Mouse (Mus musculus): ENCODE data around the gene Laptm5. TPM values are rescaled to one million over a fixed set of nuclear protein-coding genes. Genes with fewer than 3 reads are reported as not detected.

Laptm5 gene
- polyA plus RNA-seq, 1 experiment from 2014 or later = 81.0 TPM

DNA sequence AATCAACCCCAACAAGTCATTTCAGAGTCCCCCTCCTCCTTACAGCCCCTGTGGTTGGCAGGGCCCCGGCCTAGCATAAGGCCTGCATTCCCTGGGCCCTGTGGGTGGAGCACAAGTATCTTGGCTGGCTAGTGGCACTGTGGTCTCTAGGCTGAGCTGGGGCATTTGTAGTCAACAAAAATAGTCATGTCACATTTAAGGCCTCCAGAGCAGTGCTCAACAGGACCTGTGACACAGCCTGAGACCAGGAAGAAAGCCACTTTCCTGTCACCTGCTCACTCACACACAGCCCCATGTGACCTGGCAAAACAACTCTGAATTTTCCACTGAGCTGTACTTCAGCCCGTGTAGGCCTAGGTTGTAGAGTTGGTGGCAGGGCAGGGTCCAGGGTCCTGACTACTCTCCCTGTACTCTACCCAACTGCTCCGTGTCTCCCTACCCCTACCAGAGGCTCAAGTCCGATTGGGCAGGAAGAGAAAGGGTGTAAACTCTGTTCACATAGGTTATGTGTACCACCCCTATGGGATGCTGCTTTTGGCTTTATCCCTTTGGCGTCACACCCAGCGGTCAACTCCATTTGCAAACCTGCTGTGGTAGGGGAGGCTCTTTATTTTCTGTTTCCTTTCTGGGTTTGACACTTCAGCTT lies 13.0 kb upstream of the Laptm5 start:
- WGBS (ENCODE audit: insufficient replicate concordance) = 48% methylated on average over 6 of the region's 6 CpGs

DNA sequence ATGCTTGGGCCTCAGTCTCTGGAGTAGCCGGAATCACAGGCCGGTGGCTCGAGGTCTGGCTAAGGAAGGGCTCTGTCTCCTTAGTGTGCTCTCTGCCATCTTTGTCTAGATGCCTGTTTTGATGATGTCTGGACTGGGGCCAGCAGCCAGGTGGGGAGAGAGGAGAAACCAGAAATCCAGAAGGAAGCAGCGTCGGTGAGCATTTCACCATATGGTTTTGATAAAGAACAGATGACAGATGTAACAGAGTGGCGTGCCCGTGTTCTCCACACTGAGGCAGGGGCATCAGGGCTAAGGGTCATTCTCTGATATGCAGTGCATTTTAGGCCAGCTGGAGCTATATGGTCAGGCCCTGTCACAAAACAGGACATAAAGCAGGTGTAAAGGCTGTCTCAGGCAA lies 12.2 kb upstream of the Laptm5 start:
- H3K4me1 ChIP-seq (replicated peaks) = peaks cover 11% of the 10 kb centered on the region
- H3K4me2 ChIP-seq = no peak overlapping the region
- H3K27ac ChIP-seq (replicated peaks) = no peak overlapping the region
- H3K9me3 ChIP-seq (replicated peaks) = no peaks in the 10 kb centered on the region
- no peak overlapping the region for H3K4me3 ChIP-seq (replicated peaks)
- ATAC-seq (ENCODE audit: insufficient read depth) = no peak
- no peaks in the 10 kb centered on the region for H3K36me3 ChIP-seq (replicated peaks)
- H3K9ac ChIP-seq = no peak overlapping the region
- WGBS (ENCODE audit: insufficient replicate concordance) = 55% methylated on average over 7 of the region's 7 CpGs
- H3K27me3 ChIP-seq = no peaks in the 10 kb centered on the region

More for the DNA sequence above, 13.0 kb upstream of the Laptm5 start:
- no peaks in the 10 kb centered on the region for H3K36me3 ChIP-seq (replicated peaks)
- H3K9ac ChIP-seq = no peak overlapping the region
- peaks cover 11% of the 10 kb centered on the region for H3K4me1 ChIP-seq (replicated peaks)
- H3K27me3 ChIP-seq = no peaks in the 10 kb centered on the region
- H3K4me2 ChIP-seq = no peak overlapping the region
- no peaks in the 10 kb centered on the region for H3K9me3 ChIP-seq (replicated peaks)
- no peak overlapping the region for H3K27ac ChIP-seq (replicated peaks)
- ATAC-seq (ENCODE audit: insufficient read depth) = no peak
- H3K4me3 ChIP-seq (replicated peaks) = no peak overlapping the region

DNA sequence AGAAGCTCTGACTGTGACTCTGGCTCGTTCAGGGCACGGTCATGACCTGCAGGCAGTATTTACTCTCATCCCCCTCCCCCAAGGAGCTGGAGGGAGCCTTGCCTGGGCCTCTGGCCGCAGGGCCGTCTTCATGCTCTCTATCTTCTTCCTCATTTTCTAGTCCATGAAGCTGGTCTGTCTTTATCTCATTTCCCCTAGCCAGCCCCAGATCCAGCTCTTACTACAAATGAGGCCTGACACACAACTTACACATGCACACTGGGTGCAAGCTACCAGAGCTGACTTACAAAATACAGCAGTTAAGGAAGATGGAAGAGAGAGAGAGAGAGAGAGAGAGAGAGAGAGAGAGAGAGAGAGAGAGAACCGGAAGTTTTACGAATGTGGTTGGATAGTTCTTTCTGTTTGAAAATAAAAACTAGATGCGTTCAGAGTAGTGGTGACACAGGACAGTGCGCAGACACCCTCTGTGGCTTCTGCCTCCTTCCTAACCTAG lies 10.6 kb upstream of the Laptm5 start:
- peak overlapping the region; percentile 51 for H3K27ac ChIP-seq (replicated peaks)
- H3K9ac ChIP-seq = no peak overlapping the region
- peak; percentile 55; the same call in 1 of the 2 replicates for ATAC-seq (ENCODE audit: insufficient read depth)
- no peaks in the 10 kb centered on the region for H3K36me3 ChIP-seq (replicated peaks)
- H3K4me3 ChIP-seq (replicated peaks) = no peak overlapping the region
- H3K4me2 ChIP-seq = no peak overlapping the region
- H3K9me3 ChIP-seq (replicated peaks) = no peaks in the 10 kb centered on the region
- WGBS (ENCODE audit: insufficient replicate concordance) = 7% methylated on average over 8 of the region's 8 CpGs
- peaks cover 11% of the 10 kb centered on the region for H3K4me1 ChIP-seq (replicated peaks)
- no peaks in the 10 kb centered on the region for H3K27me3 ChIP-seq

DNA sequence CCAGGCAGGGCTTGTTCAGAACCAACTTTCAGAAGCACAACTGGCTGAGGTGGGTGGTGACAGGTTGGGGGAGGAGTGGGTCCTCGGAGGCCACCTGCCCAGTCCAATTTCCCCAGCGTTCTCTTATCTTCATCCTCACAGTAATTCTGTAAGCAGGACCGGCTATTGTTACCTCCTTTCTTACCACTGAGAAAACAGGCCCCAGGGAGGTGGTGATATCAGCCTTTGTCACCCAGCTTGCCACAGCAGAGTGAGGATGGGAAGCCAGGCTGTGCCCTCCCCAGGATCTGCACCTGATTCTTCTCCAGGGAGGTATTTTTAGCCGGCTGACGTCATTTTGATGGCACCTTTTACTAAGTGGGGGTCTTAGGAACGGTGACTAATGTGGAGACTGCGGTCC lies 7.9 kb upstream of the Laptm5 start:
- peaks cover 23% of the 10 kb centered on the region for H3K4me1 ChIP-seq (replicated peaks)

DNA sequence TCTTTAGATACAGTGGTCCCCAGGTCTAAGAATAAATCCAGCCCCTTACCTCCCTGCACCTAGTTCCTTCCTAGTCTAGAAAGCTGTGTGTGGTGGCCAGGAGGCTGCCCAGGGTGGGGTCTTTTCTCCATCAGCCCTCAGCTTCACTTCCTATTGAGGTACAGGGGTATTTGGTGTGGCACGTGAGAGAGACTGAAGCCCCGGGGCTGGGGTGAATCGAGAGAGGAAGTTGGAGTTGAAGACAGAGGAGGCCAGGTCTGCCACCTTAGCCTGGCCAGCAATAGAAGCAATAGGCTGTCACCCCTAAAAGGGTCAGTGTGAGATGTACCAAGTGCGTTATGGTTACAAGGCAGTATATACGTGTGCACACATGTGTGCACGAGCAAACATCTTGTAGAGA lies 7.0 kb upstream of the Laptm5 start:
- no peak overlapping the region for H3K9ac ChIP-seq
- H3K36me3 ChIP-seq (replicated peaks) = no peaks in the 10 kb centered on the region
- no peaks in the 10 kb centered on the region for H3K9me3 ChIP-seq (replicated peaks)
- no peak overlapping the region for H3K4me2 ChIP-seq
- no peak overlapping the region for H3K4me3 ChIP-seq (replicated peaks)
- no peak for ATAC-seq (ENCODE audit: insufficient read depth)
- WGBS (ENCODE audit: insufficient replicate concordance) = 45% methylated on average over 6 of the region's 6 CpGs
- H3K27me3 ChIP-seq = no peaks in the 10 kb centered on the region
- peaks cover 32% of the 10 kb centered on the region for H3K4me1 ChIP-seq (replicated peaks)
- no peak overlapping the region for H3K27ac ChIP-seq (replicated peaks)

More for the DNA sequence above, 7.9 kb upstream of the Laptm5 start:
- no peak overlapping the region for H3K4me3 ChIP-seq (replicated peaks)
- no peaks in the 10 kb centered on the region for H3K9me3 ChIP-seq (replicated peaks)
- WGBS (ENCODE audit: insufficient replicate concordance) = 38% methylated on average over 7 of the region's 7 CpGs
- H3K27me3 ChIP-seq = no peaks in the 10 kb centered on the region
- H3K27ac ChIP-seq (replicated peaks) = no peak overlapping the region
- H3K9ac ChIP-seq = no peak overlapping the region
- no peaks in the 10 kb centered on the region for H3K36me3 ChIP-seq (replicated peaks)
- H3K4me2 ChIP-seq = no peak overlapping the region
- ATAC-seq (ENCODE audit: insufficient read depth) = no peak

DNA sequence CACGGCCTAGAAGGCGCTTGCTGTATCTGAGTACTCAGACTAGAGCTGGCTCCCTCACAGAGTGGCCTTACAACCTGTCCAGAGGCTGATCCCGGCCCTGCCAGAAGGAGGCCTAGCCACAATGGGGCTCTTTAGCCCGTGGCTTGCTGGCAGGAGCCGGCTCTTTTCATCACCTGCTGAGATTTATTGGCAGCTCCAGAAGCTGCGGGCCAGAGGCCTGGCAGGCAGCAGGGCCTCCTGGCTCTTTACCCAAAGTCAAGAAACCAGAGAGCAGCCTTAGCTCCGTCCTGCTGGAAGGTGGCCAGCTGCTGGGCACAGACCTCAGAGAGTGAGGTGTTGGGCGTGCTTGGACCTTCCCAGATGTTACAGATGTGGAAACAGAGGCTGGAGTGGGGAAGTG lies 6.6 kb upstream of the Laptm5 start:
- no peak overlapping the region for H3K4me2 ChIP-seq
- ATAC-seq (ENCODE audit: insufficient read depth) = no peak

DNA sequence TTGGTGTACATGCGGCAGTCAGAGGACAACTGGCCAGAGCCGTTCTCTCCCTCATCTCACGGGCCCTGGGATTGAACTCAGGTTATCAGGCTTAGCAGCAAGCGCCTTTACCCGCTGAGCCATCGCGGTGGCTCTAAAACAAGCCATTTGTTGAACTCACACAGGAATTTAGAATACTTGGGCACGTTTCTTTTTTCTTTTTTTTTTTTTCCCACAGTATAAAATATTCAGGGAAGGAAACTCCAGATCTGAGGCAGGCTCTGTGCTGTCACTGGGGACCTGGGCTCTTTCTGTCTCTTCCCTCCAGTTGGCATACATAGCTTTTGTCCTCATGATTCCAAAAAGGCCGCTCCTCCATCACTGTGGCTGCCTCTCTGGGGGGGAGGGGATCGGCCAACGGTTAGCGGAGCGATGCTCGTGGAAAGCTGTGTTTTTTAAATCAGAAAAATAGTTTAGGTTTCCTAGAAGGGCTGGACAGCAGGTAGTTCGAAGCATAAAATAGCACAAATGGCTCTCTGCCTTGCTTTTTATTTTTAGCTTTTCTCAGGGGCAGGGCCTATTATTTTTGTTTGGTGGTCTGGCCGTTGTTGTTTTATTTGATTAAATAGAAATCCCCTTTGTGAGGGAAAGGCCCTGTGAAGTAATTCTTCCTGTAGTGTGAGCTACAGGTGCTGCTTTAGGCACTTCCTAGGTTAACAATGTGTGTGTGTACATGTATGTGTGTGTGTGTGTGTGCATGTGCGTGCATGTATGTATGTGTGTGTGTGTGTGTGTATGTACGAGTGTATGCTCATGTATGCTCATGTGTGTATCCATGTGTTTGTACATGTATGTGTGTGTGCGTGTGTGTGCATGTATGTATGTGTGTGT lies 5.5 kb upstream of the Laptm5 start:
- no peak for ATAC-seq (ENCODE audit: insufficient read depth)
- Histone ChIP-seq H3K4me1 (replicated peaks) (peaks cover 30% of the 10 kb centered on the region), H3K27ac (replicated peaks) (no peak overlapping the region), H3K27me3 (no peaks in the 10 kb centered on the region), H3K4me2 (no peak overlapping the region), H3K4me3 (replicated peaks) (no peak overlapping the region), H3K36me3 (replicated peaks) (no peaks in the 10 kb centered on the region), H3K9me3 (replicated peaks) (no peaks in the 10 kb centered on the region), H3K9ac (no peak overlapping the region)
- 76% methylated on average over 19 of the region's 19 CpGs for WGBS (ENCODE audit: insufficient replicate concordance)

More for the DNA sequence above, 6.6 kb upstream of the Laptm5 start:
- 58% methylated on average over 8 of the region's 8 CpGs for WGBS (ENCODE audit: insufficient replicate concordance)
- no peak overlapping the region for H3K9ac ChIP-seq
- H3K27me3 ChIP-seq = no peaks in the 10 kb centered on the region
- no peak overlapping the region for H3K27ac ChIP-seq (replicated peaks)
- H3K36me3 ChIP-seq (replicated peaks) = no peaks in the 10 kb centered on the region
- H3K4me3 ChIP-seq (replicated peaks) = no peak overlapping the region
- H3K9me3 ChIP-seq (replicated peaks) = no peaks in the 10 kb centered on the region
- H3K4me1 ChIP-seq (replicated peaks) = peaks cover 35% of the 10 kb centered on the region

DNA sequence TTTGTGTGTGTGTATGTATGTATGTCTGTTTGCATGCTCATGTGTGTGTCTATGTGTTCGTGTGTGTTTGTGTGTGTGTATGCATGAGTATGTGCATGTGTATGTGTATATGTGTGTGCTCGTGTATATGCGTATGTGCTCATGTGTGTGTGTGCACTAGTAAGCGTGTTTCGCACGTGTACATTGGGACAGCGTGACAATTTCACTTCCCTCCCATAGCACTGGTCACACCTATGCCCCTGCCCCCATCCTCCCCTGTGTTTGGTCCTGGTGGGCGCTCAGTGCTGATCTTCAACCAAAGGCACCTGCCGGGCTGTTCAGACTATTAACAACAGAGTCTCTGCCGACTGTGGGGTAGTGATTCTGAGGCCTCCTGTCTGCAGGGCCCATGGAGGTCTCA lies 4.8 kb upstream of the Laptm5 start:
- no peaks in the 10 kb centered on the region for H3K9me3 ChIP-seq (replicated peaks)
- WGBS (ENCODE audit: insufficient replicate concordance) = 74% methylated on average over 10 of the region's 10 CpGs
- H3K4me2 ChIP-seq = no peak overlapping the region
- H3K9ac ChIP-seq = no peak overlapping the region
- no peak overlapping the region for H3K27ac ChIP-seq (replicated peaks)
- peaks cover 27% of the 10 kb centered on the region for H3K4me1 ChIP-seq (replicated peaks)
- no peak overlapping the region for H3K4me3 ChIP-seq (replicated peaks)
- no peak for ATAC-seq (ENCODE audit: insufficient read depth)
- H3K36me3 ChIP-seq (replicated peaks) = no peaks in the 10 kb centered on the region
- no peaks in the 10 kb centered on the region for H3K27me3 ChIP-seq

DNA sequence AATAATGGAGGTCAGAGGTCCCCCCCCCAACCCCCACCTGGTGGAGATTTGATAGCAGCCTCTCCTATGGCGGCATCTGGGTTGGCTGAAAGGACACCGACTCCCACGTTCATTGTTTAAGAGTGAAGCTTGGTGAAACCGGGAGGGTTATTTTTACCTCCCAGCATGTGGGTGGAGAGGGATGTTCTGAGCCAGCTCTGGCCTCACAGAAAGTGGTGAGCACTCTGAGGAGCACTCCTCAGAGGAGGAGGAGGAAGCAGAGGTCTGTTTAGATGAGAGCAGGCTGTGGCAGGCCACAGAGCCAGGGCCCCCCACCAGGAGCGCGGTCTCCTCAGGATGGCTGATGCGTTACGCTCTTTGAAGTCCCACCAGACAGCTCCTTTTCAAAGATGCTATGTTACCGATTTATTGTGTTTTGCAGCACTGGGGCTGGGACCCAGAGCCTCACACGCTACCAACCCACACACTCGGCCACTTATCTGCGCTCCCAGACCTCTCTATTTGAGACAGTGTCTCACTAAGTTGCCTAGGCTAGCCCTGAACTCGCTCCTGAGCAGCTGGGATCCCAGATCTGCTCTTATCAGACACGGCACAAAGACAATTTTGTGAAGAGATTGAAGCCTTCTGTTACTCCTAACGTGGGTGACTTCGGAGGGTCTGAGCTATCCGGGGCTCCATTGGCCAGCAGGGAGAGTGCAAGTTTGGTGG lies 3.6 kb upstream of the Laptm5 start:
- H3K9ac ChIP-seq = no peak overlapping the region
- H3K36me3 ChIP-seq (replicated peaks) = no peaks in the 10 kb centered on the region
- 26% methylated on average over 17 of the region's 17 CpGs for WGBS (ENCODE audit: insufficient replicate concordance)
- H3K27ac ChIP-seq (replicated peaks) = no peak overlapping the region
- peaks cover 27% of the 10 kb centered on the region for H3K4me1 ChIP-seq (replicated peaks)
- no peaks in the 10 kb centered on the region for H3K27me3 ChIP-seq
- H3K4me3 ChIP-seq (replicated peaks) = no peak overlapping the region
- no peaks in the 10 kb centered on the region for H3K9me3 ChIP-seq (replicated peaks)
- ATAC-seq (ENCODE audit: insufficient read depth) = no peak
- H3K4me2 ChIP-seq = no peak overlapping the region

DNA sequence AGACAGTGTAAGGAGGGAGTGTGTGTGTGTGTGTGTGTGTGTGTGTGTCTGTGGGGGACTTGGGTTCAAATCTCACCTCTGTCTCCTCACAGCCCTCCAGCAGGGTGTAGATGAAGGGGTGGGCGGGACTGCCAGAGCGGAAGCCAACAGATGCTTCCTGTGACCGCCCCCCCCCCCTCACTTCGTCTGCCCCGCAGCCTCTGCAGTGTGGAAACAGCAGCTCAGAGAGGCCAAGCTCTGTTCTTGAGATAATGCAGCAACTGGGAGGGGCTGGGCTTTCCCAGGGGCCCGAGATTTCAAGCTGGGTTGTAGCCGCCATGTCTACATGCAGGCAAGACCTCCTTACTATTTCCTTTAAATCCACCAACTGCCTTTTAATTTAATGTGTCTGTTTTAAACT lies 2.3 kb upstream of the Laptm5 start:
- H3K4me3 ChIP-seq (replicated peaks) = no peak overlapping the region
- peaks cover 27% of the 10 kb centered on the region for H3K4me1 ChIP-seq (replicated peaks)
- no peak for ATAC-seq (ENCODE audit: insufficient read depth)
- H3K4me2 ChIP-seq = no peak overlapping the region
- no peaks in the 10 kb centered on the region for H3K27me3 ChIP-seq
- H3K9me3 ChIP-seq (replicated peaks) = no peaks in the 10 kb centered on the region
- no peak overlapping the region for H3K27ac ChIP-seq (replicated peaks)
- WGBS (ENCODE audit: insufficient replicate concordance) = 12% methylated on average over 7 of the region's 7 CpGs
- no peak overlapping the region for H3K9ac ChIP-seq
- H3K36me3 ChIP-seq (replicated peaks) = no peaks in the 10 kb centered on the region

DNA sequence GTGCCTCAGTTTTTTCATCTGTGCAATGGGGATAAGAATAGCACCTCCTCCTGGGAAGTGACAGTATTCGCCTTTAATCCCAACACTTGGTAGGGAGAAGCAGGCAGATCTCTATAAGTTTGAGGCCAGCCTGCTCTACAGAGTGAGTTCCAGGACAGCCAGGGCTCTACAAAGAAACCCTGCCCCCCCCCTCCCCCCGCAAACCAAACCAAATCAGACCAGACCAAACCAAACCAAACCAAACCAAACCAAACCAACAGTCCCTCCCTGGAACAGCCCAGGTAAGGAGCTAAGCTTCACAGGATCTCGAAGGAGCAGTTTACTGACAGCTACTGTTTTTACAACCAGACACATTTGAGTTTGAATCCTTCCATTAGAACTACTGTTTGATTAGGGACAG lies 299 bp upstream of the Laptm5 start:
- H3K4me2 ChIP-seq = no peak overlapping the region
- H3K27ac ChIP-seq (replicated peaks) = no peak overlapping the region
- no peaks in the 10 kb centered on the region for H3K27me3 ChIP-seq
- H3K9me3 ChIP-seq (replicated peaks) = no peaks in the 10 kb centered on the region
- WGBS (ENCODE audit: insufficient replicate concordance) = 43% methylated on average over 3 of the region's 3 CpGs
- no peak for ATAC-seq (ENCODE audit: insufficient read depth)
- no peak overlapping the region for H3K9ac ChIP-seq
- H3K4me1 ChIP-seq (replicated peaks) = peaks cover 27% of the 10 kb centered on the region
- H3K4me3 ChIP-seq (replicated peaks) = no peak overlapping the region
- no peaks in the 10 kb centered on the region for H3K36me3 ChIP-seq (replicated peaks)
